Mouse (Mus musculus) E14TG2a.4 (cell line): Measurements from ENCODE around the gene 5330417H12Rik.
A peak's percentile ranks its signal among the peaks of the same experiment; 100 is the strongest.

ENCODE experiments used
- CTCF ChIP-seq: conservative IDR thresholded peaks from 2 replicates; pipeline ENCODE4 v1.5.1; 2014; ENCODE audit warnings: low read length
- POU5F1 ChIP-seq: IDR thresholded peaks from 2 replicates; pipeline ENCODE4 v1.6.1; 2014; ENCODE audit warnings: low read length, borderline replicate concordance

- TF ChIP-seq CTCF: peak; percentile 64
- no peak for TF ChIP-seq POU5F1
These were observed 20.0 kb upstream of the 5330417H12Rik start for GRCm38 (mm10) chr7:107644987-107645386.
